Mouse (Mus musculus): ENCODE measurements around the gene Zzz3.
"Not testable (repeated sequence)": the region's sequence is repeated elsewhere in the genome, so short reads cannot be mapped to it uniquely, and the experiment has no call there.

The Zzz3 gene

DNA sequence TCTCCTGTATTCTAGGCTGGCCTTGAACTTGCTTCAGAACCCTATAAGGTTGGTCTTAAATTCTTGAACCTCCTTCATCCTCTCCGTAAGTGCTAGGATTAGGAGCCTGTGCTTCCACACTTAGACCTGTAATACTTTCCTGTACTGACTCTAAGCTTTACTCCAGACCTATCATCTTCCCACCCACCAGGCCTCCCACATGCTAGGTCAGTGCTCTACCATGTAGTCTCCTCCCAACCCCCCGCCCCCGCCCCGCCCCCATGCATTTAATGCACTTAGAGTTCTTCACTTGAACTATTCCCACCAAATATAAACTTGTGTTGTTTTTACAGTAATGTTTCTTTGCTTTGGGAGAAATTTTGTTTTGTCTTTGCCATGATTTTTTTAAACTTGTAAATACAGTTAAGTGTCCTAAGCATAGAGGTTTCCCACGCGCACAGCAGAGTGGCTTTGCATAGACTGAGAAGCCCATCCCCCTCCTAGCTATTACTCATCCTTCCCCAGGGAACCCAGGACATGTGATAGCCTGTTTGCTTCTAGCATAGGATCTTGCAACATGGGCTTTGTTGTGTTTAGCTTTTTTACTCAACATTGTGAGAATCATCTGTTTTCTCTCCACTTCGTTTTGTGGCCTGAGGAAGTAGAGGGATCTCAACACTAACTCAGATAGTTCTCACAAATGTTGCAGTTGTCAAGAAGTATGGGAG, 6.8 kb downstream of the Zzz3 start:
- DNase-seq (ENCODE audit: low spot score in 2 of 2) = peak in 1 of 2 experiments; percentile 52

DNA sequence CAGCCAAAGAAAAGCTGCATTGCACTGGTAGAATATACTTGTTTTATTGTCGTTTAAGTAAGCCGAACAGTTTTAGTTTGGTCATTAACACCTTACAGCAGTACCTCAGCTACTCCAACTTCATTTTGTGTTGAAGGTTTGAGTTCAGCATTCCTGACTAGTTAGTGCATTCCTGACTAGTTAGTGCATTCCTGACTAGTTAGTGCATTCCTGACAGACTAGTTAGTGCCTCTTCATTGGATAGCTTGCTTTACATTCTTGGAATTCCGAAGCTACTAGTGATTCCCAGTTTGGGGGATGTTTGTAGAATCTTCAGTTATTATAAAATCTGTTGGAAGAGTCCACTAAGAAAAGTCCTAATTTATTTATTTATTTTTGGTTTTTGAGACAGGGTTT, 7.4 kb downstream of the Zzz3 start:
- DNase-seq (ENCODE audit: low spot score in 2 of 2) = no peak

DNA sequence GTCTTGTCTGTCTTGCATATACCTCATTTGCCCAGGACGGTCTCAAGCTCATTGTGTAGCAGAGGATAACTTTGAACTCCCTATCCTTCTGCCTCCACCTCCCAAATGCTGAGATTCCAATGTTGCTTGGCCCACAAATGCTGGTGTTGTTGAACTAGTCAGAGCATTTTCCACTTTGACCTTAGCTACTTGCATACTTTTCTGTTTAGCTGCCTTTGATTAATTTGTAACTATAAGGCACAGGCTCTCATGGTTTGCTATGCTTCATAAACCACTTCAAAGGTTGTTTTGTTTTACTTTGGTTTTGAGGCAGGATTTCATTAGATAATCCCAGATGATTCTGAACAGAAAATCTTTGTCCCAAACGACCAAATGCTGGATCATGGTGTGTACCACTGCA, 8.6 kb downstream of the Zzz3 start:
- no peak for DNase-seq (ENCODE audit: low spot score in 2 of 2)

DNA sequence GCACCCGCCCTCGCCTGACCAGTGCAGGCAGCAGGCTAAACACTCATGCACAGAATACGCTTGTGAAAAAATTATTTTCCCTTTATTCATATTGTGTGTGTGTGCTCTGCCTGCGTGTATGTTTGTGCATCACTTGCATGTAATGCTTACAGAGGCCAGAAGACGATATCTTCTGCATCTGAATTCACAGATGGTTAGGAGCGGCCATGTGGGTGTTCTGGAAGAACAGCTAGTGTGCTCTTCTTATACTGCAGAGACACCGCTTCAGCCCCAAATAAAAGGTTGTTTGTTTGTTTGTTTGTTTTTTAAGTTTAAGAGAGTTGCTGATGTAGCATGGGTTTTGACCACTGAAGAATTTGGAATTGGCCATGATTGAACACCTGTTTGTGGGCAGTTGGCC, 10.1 kb downstream of the Zzz3 start:
- no peak for DNase-seq (ENCODE audit: low spot score in 2 of 2)

DNA sequence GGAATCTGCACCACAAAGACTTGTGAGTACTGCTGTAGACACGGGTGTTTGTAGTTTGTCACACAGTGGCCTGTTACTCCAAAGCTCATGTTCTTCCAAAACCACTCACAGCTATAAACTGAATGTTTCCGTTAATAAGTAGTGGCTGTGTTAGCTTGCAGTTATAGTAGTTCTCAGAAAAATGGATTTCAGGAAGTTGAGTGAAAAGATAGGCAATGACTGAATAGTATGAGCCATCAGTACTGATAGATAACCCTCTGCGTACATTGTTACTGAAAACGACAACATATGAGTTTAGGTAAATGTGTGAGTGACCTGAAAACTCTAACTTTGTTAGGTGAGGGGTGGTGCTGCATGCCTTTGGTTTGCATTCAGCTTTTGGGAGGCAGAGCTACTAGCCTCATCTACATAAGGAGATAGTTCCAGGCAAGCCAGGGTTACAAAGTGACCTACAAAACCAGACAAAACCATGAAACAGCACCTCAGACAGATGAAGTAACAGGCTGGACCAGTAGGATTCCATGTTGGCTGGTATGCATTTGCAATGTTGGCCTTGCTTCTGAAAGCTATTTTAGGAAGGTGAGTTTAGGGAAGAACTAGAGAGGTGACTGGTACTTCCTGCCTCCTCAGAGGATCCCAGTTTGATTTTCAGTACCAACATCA, 10.8 kb downstream of the Zzz3 start:
- DNase-seq (ENCODE audit: low spot score in 2 of 2) = no peak

DNA sequence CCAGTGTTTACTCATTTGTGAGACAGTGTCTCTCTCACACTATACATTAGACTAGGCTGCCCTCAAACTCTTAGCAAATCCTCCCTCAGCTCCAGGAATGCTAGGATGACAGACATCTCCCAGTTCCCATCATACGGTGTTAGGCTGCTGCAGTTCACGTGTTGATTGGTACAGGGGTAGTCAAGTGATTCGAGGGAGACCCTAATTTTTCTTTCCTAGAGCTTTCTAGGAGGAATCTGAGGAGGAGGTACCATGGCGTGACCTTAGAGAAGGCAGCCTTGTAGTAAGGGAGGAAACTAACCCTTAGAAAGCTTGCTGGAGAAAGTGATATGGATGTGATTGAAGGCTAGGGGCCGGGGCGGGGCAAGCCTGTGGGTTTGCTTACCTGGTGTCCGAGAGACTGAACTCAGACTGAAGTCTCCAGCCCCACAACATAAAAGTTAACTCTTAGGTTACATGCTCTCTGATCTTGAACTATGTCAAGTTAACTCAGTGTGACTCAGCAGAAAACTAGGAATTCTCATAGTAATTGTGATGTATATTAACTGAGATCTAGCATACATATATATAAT, 15.8 kb downstream of the Zzz3 start:
- no peak for DNase-seq (ENCODE audit: low spot score in 2 of 2)

DNA sequence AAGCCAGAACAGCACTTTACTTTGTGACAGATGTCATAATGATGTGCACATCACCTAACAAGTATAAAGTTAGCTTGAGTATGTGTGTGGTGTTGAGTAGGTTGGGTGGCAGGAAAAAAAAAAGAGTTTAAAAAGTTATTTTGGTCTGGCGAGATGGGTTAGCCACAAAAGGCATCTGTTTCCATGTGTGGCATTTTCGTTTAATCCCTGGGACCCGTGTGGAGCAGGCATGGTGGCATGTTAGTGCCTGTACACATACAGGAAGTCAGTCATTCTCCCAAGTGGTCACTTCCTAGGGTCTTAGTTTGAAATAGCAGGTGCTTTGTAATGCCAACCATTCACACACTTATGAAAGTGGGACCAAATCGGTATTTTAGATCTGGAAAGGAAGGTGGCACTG, 17.1 kb downstream of the Zzz3 start:
- DNase-seq (ENCODE audit: low spot score in 2 of 2) = no peak

DNA sequence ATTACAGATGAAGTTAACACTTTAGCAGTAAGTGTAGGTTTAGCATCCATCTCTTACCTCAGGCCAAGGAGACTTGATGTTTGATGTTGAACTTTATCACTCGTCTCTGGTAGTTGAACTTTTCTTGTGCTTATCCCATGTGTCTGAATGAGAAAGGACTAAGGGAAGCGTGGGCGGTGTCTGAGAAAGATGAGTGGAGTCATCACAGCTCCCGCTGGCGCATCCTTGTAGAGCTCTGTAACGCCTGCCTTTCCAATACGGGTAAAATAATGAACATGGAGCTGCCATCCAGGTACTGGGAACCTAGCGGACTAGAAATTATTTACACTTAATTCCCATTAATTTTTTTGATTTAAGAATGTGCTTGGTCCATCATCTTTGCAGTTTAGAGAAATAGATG, 33.7 kb downstream of the Zzz3 start:
- DNase-seq (ENCODE audit: low spot score in 2 of 2) = no peak

DNA sequence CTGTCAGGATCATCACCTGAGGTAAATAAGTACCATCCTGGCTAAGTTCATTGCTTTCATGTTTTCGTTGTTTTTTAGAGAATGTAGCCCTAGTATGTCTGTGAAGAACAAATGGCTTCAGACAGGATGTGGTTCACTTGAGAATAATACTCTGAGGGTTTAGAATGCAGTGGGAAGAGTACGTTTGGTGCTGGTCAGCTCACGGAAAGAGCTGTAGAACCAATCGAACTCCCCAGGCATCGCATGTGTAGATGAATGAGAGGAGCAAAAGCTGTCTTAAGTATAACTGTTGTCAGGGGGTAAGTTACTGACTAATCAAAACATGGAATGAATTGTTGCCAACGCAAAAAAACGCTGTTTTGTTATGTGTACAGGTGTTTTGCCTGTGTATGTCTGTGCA, 37.4 kb downstream of the Zzz3 start:
- no peak for DNase-seq (ENCODE audit: low spot score in 2 of 2)

DNA sequence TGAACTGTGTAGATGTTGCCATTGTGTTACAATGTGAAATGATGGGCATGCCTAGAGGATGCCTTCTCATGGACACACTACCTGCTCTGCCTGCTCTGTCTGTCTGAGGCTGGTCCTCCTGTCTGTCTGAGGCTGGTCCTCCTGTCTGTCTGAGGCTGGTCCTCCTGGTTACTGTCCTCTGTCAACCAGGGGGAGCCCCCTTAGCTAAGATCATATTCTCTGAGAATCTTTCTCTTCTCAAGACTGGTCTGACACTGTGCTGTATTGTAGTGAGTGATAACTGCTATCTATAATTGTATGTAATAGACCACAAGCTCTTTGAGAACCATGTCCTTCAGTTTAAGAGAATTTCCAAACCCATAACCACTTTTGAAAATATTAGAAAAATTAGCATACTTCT, 40.3 kb downstream of the Zzz3 start:
- no peak for DNase-seq (ENCODE audit: low spot score in 2 of 2)

DNA sequence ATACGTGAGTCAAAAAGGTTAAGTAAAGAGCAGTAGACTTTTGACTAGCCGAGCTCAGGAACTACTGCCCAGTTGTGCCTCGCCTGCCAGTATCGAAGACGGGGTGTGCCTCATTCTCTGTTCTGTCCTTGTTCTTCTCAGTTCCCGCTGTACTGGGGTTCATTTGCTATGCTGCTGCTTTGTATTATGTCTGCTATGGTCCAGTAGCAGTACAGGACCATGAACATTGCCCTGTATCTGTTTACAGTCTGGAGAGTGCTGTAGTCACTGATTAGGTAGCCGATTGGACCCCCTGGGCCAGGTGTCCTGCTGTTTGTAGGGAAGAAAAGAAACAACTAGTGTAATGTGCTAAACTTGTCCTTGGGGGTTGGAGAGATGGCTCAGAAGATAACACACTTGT, 42.8 kb downstream of the Zzz3 start:
- DNase-seq (ENCODE audit: low spot score in 2 of 2) = no peak

DNA sequence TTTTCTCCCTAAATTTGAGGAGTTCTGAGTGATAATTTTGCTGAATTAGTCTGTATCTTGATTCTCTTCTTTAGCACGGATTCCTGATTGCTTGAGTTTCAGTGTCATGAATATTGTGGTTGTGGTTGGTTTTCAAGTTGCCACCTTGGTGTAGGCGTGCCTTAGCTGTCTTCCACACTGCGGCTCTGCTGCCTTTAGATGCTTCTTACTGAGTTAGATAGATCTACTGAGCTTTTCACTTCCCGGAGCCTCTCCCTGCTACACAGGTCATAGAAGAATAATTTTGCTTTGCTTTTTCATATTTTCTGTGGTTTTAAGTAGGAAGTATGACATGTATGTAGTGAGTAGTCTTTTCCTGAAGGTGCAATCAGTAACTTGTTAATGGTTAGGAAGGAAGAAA, 47.5 kb downstream of the Zzz3 start:
- DNase-seq (ENCODE audit: low spot score in 2 of 2) = no peak

DNA sequence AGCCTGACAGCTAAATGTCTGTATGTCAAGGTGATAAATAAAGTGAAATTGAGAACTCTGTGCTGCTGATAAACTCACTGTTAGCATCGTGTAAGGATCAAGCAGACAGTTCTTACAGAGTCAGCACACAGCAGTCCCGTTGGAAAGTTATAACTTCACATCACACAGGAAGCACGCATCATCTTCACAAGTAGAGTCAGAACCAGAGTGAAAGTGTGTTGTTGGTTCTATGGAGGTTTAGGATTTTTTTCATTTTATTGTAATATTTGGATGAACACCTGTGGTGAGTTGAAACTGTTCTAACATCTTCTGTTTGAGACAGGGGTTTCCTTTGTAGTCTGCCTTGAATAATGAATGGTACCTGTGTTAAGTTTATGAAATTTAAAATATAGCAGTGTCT, 48.8 kb downstream of the Zzz3 start:
- DNase-seq (ENCODE audit: low spot score in 2 of 2) = no peak

DNA sequence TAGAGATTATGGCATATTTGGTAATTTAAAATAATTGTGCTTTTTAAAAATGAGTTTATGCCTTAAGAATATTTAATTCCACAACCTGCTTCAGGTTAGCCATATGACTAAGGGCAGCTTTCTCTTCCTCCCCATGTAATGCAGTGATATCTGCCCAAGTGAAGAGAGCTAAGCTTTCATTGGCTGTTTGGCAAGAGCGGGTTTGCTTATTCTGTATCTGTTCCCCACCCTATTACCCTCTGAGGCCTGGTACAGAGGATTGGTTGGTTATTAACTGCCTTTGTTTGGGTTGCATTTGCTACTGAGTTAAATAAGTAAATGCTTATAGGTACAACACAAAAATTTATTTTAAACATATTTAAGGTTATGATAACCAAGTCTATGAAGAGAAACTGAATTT, 51.7 kb downstream of the Zzz3 start:
- no peak for DNase-seq (ENCODE audit: low spot score in 2 of 2)

DNA sequence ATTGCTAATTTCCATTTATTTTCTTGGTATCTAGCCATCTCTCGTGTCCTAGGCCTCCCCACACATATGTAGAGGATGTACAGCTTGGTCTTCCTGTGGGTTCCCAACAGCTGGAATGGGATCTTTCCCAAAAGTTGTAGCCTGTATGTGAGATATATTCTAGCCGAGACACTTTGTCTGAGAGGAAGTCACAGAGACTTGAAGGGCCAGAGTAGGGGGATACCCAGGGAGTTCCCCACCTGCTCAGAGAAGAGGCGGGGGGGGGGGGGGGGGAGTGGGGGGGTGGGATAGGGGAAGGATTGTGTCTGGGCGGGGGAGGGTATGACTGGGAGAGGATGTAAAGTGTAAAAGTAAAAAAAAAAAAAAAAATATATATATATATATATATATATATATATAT, 57.9 kb downstream of the Zzz3 start:
- DNase-seq (ENCODE audit: low spot score in 2 of 2) = no peak

DNA sequence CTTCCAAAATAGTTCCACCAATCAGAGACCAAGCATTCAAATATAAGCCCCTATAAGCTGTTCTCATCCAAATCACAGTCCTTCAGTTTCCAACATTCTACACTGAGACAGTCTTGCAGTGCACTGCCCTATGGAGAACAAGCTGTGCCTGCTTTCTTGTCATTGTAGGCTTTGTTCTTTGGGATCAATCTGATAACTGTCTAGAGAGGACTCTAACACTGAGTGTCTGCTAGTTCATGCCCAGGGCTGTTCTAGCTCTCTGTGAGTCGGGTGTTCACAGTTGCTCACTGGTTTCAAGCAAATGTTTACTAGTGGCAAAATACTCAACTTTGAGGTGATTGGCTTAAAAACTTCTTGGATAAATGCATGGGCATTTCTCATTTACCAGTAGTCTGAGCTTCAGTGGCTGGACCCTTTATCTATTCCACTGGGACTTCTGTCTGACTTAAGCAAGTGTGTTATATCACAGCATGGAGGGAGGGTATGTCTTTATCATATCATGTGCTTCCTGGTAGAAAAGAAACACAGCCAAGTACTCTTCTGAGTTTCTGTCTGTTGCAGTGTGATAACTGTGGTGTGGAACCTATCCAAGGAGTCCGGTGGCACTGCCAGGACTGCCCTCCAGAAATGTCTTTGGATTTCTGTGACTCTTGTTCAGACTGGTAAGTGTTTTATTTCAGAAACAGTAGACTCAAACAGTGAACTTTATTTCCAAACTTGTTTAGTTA, 62.2 kb downstream of the Zzz3 start:
- DNase-seq (ENCODE audit: low spot score in 2 of 2) = no peak

DNA sequence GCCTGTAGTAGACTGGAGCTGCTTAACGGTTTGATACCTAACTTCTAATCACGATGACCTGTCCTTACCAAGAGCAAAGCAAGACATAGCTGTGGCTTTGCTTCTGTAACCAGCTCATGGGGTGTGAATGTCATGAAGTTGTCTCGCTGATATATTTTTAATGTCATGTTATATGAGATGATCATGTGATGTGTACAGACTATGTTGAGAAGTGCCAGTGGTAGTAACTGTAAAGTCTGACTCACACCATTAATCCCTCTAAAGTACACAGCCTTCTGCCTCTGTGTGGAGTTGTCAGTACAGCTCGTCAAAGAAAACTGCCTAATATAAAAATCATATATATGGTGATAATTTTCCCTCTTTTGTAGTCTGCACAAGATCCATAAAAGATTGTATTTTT, 63.6 kb downstream of the Zzz3 start:
- not testable (repeated sequence) for DNase-seq (ENCODE audit: low spot score in 2 of 2)

DNA sequence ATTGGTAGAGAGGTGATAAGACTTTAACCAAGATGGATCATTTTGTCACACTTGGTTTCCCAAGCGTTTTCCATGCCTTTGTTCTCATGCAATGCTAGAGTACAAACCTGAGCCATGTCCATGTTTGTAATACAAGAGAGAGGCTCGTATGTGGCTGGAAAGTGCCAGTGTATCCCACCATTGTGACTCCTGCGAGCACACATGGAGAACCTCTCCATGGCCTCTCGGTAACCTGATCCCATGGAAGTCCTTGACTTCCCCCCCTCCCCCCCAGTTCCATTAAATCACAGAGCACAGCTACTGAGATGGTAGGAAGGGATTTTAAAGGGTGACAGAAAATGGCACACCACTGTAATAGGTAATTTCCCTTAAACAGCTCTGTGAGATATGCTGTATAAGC, 65.5 kb downstream of the Zzz3 start:
- DNase-seq (ENCODE audit: low spot score in 2 of 2) = no peak

DNA sequence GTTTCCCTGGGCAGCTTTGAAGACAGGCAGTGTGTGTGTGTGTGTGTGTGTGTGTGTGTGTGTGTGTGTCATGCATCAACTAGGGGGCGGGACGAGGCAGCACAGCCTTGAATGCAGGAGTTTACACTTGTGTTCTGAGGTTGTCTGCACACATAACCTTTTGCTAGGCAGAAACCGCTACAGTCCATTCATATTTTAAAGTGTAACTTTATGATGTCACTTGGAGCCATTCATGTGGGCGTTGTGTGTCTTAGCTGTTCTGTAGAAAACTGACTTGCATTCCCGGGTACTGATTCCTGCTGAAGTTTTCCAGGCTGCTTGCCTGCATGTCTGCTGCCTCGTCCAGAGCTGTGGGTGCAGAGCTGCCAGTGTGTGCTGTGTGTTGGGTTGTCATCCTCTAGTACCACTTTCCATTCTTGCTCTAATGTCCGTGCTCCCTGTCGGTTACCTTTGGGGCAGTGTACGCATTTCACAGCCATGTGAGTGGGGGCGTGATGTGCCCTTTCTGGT, 66.8 kb downstream of the Zzz3 start:
- DNase-seq (ENCODE audit: low spot score in 2 of 2) = no peak

DNA sequence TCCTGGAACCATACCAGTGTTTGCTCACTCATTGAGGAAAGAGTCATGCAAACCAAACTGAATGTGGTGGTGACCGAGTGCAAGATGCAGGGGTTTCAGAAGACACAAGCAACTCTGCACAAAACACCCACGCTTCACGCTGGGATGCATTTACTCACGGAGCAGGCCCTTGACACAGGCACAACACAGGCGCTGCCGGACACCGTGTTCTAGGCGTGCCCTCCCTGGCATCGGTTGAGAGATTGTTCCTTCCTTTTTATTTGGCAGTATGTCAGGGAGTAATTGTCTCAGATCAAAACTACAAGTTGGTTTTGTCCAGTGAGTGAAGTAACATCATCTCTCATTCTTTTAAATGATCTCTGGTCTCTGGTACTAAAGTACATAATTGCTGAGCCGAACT, 67.6 kb downstream of the Zzz3 start:
- no peak for DNase-seq (ENCODE audit: low spot score in 2 of 2)

DNA sequence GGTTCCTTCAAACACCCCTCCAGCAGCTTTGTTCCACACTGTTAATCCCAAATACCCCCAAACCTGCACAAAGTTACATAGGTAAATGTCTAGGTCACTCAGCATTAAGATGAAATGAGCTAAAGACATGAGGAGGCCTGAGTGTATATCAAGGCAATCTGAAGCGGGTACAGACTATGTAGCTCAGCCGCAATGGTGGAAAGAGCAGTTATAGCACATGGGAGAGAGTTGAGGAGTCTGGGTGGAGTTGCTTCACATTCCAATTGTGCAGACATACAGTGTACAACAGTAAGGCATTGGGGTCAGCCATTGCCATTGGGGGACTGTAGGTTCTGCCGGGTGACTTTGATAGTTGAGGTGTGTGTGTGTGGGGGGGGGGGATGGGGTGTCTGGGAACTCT, 69.2 kb downstream of the Zzz3 start:
- no peak for DNase-seq (ENCODE audit: low spot score in 2 of 2)

DNA sequence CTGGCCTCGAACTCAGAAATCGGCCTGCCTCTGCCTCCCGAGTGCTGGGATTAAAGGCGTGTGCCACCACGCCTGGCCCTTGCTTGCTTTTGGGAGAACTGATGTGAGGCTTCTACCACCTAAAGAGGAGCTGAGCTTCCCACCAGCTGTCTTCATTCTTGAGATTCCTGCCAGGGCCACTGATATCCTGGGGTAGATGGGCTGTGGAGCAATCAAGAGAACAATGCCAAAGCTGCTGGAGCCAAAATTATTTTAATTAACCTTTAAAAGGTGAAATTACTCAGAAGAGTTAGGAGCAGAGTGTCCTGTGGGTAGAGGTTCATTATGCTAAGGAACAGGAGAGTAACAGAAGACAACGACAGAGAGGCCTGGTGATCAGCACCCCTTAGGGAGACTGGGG, 70.1 kb downstream of the Zzz3 start:
- no peak for DNase-seq (ENCODE audit: low spot score in 2 of 2)

DNA sequence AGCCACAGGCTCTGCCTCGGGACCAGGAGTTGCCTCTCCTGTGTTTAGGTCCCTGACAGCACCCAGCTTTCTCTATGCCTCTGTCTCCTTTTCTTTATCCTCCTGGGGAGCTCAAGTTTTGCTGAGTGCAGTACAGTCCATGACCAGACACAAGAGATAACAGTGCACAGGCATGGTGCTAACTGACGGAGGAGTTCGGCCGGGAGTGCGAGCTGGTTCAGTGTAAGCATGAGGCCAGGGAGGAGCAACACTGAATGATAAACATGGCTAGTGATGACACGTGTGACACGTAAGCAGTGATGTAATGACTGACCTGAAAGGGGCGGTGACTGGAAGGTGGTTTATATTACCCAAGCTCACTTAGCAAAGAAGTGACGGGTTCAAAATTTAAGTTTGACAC, 71.6 kb downstream of the Zzz3 start:
- no peak for DNase-seq (ENCODE audit: low spot score in 2 of 2)
